Mouse (Mus musculus) T-helper 2 cell (primary cell): ENCODE measurements around the gene Fhl5.
"Not testable (repeated sequence)": the region's sequence is repeated elsewhere in the genome, so short reads cannot be mapped to it uniquely, and the experiment has no call there.

Source experiments
- in situ Hi-C: fragments of 300-600 bp; cut with MboI, MseI; formaldehyde crosslinking; loops from one replicate; pipeline ENCODE4 v1.15.1; 2025; ENCODE audit warnings: high pct_unique_total_duplicates

The Fhl5 gene

DNA sequence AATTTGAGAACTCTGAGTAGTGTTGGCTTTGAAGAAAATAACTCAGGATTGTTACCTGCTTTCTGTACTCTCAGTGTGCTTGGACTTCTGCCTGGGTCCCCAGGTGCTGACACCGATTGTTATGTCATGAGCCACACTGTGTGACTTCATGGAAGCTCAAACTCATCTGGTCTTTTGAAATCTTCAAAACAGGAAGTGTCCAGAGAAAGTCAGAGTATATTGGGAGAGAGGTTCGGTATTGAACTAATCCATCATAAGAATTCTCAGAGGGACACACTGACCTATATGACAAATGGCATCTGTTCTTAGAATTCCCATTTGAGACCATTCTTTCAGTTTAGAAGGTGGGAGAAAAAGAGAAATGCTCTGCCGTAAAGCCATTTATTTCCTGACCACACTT, at the start of gene Fhl5:
TSS of gene Fhl5 (minus strand) at position 101 of the 400 bp plus-strand sequence.
- in situ Hi-C loops = no loop called here

DNA sequence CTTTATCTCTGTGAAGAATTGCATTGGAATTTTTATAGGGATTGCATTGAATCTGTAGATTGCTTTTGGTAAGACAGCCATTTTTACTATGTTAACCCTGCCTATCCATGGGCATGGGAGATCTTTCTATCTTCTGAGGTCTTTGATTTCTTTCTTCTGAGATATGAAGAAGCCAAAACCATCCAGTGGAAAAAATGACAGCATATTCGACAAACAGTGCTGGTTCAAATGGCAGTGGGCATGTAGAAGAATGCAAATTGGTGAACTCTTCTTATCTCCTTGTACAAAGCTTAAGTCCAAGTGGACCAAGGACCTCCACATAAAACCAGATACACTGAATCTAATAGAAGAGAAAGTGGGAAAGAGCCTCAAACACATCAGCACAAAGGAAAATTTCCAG, 42.3 kb upstream of the Fhl5 start:
- in situ Hi-C loops = loop anchor here (25.0 kb wide), 1 partner anchor 373 kb away; no protein-coding TSS in a partner anchor

- in situ Hi-C loops = loop anchor here (25.0 kb wide), 1 partner anchor 369 kb away; no protein-coding TSS in a partner anchor
These were observed 39.0 kb upstream of the Fhl5 start, which contains the start of gene Ufl1 for GRCm38 (mm10) chr4:25281671-25282038. Ufl1 (minus strand) TSS chr4:25281821.

- in situ Hi-C loops = loop anchor here (25.0 kb wide), 1 partner anchor 369 kb away; no protein-coding TSS in a partner anchor
These were observed 38.4 kb upstream of the Fhl5 start for GRCm38 (mm10) chr4:25280938-25281670.

- in situ Hi-C loops = loop anchor here (25.0 kb wide), 1 partner anchor 661 kb away; no protein-coding TSS in a partner anchor
These were observed 30.4 kb upstream of the Fhl5 start for GRCm38 (mm10) chr4:25272861-25273627.

- in situ Hi-C loops = loop anchor here (25.0 kb wide), 1 partner anchor 660 kb away; no protein-coding TSS in a partner anchor
These were observed 29.2 kb upstream of the Fhl5 start for GRCm38 (mm10) chr4:25271926-25272325.

DNA sequence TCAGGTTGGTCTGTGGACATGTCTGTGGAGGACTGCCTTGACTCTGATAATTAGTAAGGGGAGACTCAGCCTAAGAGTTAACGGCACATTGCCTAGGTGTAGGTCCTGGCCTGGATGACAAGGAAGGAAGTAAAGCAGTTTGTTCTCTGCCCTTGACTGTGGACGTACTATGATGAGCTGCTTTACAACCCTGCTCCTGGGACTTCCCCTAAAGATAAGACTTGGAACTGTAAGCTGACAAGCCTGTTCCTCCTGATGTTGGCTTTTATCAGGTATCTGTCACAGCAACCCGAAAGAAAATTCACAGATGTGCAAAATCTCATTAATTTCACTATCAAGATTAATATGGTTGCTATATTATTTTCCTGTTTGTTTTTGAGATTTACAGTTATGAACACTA, 24.5 kb upstream of the Fhl5 start:
- in situ Hi-C loops = loop anchor here (10.0 to 25.0 kb wide), 2 partner anchors 568 to 655 kb away; no protein-coding TSS in a partner anchor

DNA sequence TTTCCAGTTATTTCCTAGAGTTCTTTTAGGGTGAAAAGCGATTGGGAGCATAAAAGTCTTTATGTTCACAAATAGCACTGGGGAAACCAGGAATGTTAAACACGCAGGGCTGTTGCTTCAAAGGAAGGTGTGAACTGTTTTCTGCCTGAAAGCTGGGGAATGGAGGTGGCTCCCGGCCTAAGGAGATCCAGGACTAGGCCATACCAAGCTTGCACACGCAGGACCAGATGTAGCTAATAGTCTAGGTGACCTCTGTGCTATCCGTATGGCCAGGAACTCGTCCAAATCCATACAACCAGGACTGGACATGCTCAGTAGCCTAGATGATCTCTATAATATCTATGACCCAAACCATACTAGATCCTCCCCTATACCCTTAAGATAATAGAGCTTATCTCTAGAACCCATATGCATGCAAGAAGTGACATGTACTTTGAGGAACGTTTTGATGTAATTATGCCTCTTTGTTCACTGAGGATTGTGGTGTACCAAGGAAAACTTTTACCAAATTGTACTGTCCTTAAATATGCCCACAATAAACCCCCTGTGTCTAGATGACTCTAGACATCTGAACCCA, 15.2 kb upstream of the Fhl5 start:
- in situ Hi-C loops = loop anchor here (25.0 kb wide), 1 partner anchor 646 kb away; no protein-coding TSS in a partner anchor

GRCm38 (mm10) chr4:25235663-25236062, 7.0 kb downstream of the Fhl5 start:
- in situ Hi-C loops = not testable (repeated sequence)

DNA sequence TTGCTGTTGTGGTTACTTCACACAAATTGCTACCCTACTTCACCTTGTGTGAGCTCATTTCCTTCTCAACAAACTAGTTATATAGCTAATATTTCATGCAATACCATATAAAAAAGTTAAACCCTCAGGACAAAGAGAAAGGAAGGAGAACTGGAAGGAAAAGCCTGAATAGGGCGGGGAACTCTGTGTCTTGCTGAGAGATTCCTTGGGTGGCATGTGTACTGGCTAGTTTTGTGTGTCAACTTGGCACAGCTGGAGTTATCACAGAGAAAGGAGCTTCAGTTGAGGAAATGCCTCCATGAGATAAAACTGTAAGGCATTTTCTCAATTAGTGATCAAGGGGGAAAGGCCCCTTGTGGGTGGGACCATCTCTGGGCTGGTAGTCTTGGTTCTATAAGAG, 8.9 kb downstream of the Fhl5 start:
- in situ Hi-C loops = not testable (repeated sequence)

DNA sequence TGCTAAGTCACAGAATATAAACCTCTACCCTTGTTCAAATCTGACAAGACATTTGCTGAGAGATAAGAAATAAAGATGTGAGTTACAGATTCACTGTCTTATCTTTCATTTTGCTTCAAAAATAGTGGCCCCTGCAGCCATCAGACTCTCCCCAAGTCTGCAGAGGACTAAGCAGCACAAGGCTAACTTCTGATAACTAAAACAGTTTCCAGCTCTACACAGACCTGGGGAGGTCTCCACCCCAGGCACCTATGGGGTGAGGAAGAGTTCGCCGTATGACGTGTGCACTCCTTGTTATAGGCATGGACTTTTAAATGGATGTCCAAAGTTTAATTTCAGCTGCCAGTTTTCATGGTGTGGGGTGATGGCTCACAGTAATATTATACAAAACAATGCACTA, 10.1 kb downstream of the Fhl5 start:
- in situ Hi-C loops = no loop called here

- in situ Hi-C loops = no loop called here
These were observed 15.1 kb downstream of the Fhl5 start for GRCm38 (mm10) chr4:25227527-25227926.

DNA sequence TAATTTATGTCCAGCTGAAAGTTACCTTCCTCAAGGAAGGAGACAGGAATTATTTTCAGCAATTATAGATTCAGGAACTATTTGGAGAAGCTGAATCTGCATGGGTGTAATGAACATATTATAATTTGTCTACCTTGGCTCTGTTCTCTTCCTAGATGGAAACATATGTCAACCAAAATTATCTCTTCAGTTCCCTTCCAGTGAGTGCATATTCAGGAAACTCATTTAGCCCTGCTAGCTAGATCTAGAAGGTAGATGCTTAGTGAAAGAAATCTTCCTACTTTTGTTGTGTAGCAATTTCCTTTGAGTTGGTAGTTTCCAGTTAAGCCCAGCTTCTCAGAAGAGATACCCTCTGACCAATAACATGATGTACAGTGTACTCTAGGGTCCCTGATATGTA, 20.7 kb downstream of the Fhl5 start:
- in situ Hi-C loops = no loop called here

DNA sequence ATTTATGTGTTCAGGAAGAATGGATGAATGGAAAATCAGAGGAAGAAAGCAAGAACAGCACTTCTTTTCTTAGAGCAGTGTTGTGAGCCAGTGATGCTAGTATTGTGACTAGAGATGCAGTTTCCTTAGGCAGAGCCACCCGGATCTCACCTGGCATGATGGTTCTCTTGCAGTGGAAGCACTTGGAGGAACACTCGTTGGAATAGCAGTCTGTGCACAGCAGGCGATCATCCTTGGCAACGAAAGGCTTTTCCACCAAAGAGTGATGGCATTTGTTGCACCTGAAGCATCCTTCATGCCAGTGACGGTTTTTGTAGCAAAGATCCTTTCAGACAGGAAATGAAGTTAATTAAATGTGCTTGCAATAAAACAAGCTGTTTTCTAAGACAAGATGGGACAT, 29.2 kb downstream of the Fhl5 start:
- in situ Hi-C loops = no loop called here

GRCm38 (mm10) chr4:25206166-25206565, 36.5 kb downstream of the Fhl5 start:
- in situ Hi-C loops = no loop called here

- in situ Hi-C loops = no loop called here
These were observed 45.4 kb downstream of the Fhl5 start for GRCm38 (mm10) chr4:25197310-25197709.

DNA sequence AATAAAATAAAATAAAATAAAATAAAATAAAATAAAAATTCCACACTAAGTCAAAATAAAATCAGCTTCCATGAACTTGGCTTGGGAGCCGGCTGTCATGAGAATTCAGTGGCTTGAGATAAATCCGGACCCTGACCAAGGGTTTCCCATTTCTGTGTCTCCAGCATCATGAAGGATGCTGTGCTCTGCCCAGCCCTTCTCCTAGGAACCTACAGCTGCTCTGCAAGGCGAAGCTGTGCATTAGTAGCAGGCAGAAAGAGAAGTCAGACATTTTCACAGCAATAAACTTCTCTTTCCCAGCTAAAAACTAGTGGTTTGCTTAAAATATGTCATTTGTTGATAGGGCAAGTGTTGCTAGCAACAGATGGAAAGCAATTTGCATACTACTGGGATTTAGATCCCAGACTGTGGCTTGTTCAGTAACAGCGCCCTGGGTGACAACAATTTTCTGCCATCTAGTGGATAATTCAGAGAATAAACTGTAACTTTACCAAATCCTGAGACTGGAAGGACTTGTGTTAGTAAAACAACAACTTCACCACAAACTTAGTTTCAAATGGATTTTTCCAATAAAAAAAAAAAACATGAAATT, 63.0 kb downstream of the Fhl5 start:
- in situ Hi-C loops = no loop called here
